Mouse (Mus musculus) thymus, postnatal 36 days (tissue): ENCODE data around the gene Tmem170b.
"Not testable (repeated sequence)": the region's sequence is repeated elsewhere in the genome, so short reads cannot be mapped to it uniquely, and the experiment has no call there.

Experiments used
- DNase-seq, 2 experiments: peaks; one replicate each; pipeline ENCODE4 v3.0.0; 2022; ENCODE audit warnings: mixed read lengths in 2 of 2

Gene Tmem170b

GRCm38 (mm10) chr13:41670386-41671130, 64.9 kb downstream of the Tmem170b start:
- no peak for DNase-seq

- no peak for DNase-seq
Measured at GRCm38 (mm10) chr13:41671136-41671705, 65.5 kb downstream of the Tmem170b start.

DNA sequence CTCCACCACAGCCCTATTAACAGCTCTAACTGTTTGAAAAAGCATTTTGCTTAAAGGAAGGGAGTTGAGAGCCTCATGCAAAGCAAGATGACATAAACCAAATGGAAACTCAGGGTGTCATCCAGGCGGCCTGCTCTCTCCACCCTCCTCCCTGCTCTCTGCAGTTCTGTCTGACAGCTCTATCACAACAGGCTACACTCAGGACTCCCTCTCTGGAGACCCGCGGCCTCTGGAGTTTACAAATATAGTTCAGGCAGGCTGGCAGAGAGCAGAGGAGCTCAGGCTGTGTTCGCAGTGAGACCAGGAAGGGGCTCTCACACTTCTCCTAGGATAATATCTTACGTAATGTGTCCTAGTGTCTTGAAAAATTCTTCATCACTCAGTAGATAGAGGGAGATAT, 67.2 kb downstream of the Tmem170b start:
- not testable (repeated sequence) for DNase-seq

- no peak for DNase-seq
Measured at GRCm38 (mm10) chr13:41673541-41673940, 67.8 kb downstream of the Tmem170b start.

- not testable (repeated sequence) for DNase-seq
Measured at GRCm38 (mm10) chr13:41674608-41675007, 68.9 kb downstream of the Tmem170b start.

GRCm38 (mm10) chr13:41675498-41675897, 69.8 kb downstream of the Tmem170b start:
- DNase-seq = no peak

DNA sequence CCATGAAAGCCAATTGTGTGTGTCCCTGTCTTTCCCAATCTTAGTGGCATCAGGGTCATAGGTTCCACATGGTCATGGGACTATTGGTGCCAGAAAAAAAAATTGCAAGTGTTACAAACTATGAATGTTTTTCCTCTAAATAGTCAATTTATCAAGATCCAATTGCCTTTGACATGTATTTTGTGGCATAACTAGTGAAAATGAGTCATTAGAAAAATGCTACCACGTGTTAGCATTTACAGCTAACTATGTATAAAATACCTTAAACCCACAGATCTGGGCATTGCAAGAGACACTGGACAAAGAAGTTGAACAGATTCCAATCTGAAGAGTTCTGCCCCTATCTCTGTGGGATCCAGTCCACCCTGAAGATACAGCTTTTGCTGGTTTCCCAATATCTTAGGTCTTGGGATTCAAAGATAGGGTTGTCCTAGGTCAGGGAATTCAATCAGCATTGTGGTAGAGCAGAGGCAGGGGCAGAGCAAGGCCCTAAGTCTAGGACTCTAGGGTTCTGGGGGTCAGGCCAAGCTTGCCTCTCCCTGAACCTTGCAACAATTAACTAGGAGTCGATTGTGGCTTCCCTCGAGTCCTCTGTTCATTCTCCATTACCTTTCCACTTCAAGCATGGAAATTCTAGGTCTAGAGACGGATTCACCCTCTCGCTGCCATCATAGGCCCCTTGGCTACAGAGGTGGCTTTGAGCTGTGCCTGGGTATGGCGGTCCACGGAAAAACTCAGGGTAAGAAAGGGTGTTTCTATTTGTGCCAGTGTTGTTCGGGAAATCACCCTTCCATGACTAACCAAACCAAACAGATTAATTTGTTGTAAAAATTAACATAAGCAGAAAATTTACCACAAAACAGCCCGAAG, 70.5 kb downstream of the Tmem170b start:
- DNase-seq = no peak

DNA sequence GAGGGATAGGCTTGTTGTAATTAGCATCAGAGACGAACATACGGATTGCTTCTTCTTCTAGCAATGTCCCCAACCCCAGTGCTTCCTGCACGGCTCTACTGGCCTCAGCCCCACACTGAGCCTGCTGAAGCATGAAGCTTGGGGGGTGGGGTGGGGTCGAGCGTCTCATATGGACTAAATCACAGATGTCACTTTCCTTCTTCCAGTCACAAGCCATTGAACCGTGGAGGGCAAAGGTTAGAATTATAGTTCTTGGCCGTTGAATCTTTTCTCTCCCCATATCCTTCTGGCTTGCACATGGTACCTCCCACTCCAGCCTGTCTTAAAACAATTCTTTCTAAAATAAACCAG, 71.1 kb downstream of the Tmem170b start:
- no peak for DNase-seq

- DNase-seq = no peak
Measured at GRCm38 (mm10) chr13:41680854-41681549, 75.3 kb downstream of the Tmem170b start.

GRCm38 (mm10) chr13:41682341-41683119, 76.8 kb downstream of the Tmem170b start:
- DNase-seq = no peak

- no peak for DNase-seq
Measured at GRCm38 (mm10) chr13:41683356-41684012, 77.8 kb downstream of the Tmem170b start.

DNA sequence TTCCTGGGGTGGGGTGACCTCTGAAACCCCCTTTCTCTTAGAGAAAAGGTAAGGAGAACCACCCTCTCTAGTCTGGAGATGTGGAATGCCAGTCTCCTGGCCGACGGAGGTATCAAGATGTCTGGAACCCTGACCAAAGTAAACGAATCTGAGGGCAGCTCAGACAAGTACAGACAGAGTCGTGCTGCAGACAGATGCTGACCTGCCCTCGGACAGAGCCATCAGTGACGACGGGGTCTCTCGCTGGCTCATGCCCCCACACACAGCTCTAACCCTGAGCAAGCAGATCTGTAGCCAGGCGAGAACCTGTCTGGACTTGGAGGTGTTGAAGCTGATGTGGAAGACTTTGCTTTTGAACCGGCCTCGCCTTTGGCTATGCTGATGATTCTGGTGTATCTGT, 79.8 kb downstream of the Tmem170b start:
- DNase-seq = no peak

DNA sequence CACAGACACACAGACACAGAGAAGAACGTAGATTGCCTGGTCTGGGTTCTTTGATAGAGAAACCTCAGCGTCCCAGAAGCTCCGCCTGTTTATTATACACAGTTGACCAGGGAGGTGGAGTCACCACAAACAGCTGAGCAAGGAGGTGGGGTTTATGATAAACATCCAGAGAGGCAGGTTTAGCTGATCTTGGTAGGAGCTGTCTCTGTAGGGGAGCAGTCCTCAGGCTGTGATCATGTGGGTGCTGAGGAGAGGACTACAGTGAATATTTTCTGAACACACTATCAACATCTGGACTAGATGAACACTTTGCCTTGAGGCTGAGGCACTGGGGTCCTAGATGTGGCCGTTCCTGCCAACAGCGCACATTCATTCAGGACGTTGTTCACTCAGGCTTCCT, 83.3 kb downstream of the Tmem170b start:
- DNase-seq = no peak

DNA sequence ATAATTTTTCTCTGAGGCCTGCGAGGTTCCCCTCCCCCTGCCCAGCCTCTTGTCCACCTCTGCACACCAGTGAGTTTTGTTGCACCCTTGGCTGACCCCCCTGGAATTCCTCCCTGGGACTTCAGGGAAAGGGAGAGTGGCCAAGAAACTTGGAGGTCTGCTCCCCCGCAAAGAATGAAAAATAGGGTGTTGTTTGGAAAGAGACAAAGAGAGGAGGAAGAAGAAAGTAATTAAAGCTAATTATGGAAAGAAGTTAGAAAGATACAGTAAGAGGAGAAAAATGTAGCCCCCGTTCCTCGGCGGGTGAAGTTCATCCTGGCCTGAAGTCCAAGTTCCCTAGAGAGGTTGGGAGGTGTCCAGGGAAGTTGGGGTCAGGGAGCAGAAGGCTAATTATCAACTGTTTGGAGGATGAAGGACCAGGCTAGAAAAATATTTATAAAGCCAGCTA, 83.9 kb downstream of the Tmem170b start:
- no peak for DNase-seq
